Mouse (Mus musculus) hindbrain, embryonic 14.5 days (tissue): ENCODE data around the gene Atg7. TPM values are rescaled to one million over a fixed set of nuclear protein-coding genes. Genes with fewer than 3 reads are reported as not detected.

Experiments
- ATAC-seq: fragments of 200-750 bp; cut with Nextera tagmentation; 2 replicates; pipeline ENCODE4 v1.8.0; 2017; ENCODE audit warnings: moderate number of reproducible peaks, mild to moderate bottlenecking, moderate TSS enrichment, moderate library complexity; ENCODE audit not compliant: low FRiP score
- DNase-seq: peaks from one replicate; pipeline ENCODE4 v3.0.0-alpha.2; 2015; ENCODE audit warnings: low spot score
- H3K27ac ChIP-seq: fragments of 300-500 bp; sonication (generic); 2 replicates; pipeline ENCODE4 v1.5.1; 2014; ENCODE audit warnings: mild to moderate bottlenecking, moderate library complexity
- H3K27me3 ChIP-seq: fragments of 300-500 bp; sonication (generic); 2 replicates; pipeline ENCODE4 v1.6.1; 2014; ENCODE audit warnings: mild to moderate bottlenecking, low read length, mixed read lengths; ENCODE audit not compliant: control insufficient read depth, insufficient read depth
- H3K36me3 ChIP-seq: fragments of 300-500 bp; sonication (generic); replicated peaks from 2 replicates; pipeline ENCODE4 v1.6.1; 2014; ENCODE audit not compliant: control insufficient read depth, insufficient read depth
- H3K4me1 ChIP-seq: fragments of 300-500 bp; sonication (generic); replicated peaks from 2 replicates; pipeline ENCODE4 v1.6.1; 2014; ENCODE audit warnings: antibody characterized with exemption, low read length, mixed read lengths; ENCODE audit not compliant: control insufficient read depth, insufficient read depth
- H3K4me2 ChIP-seq: fragments of 300-500 bp; sonication (generic); replicated peaks from 2 replicates; pipeline ENCODE4 v1.6.1; 2014; ENCODE audit warnings: mild to moderate bottlenecking, moderate library complexity
- H3K4me3 ChIP-seq: fragments of 300-500 bp; sonication (generic); replicated peaks from 2 replicates; pipeline ENCODE4 v1.5.1; 2014; ENCODE audit warnings: mild to moderate bottlenecking, low read length
- H3K9ac ChIP-seq: fragments of 300-500 bp; sonication (generic); 2 replicates; pipeline ENCODE4 v1.6.1; 2014
- H3K9me3 ChIP-seq: fragments of 300-500 bp; sonication (generic); 2 replicates; pipeline ENCODE4 v1.6.1; 2016; ENCODE audit warnings: low read length; ENCODE audit not compliant: control insufficient read depth
- WGBS: fragments of 180-500 bp; shearing (Covaris S2); extraction: QIAGEN DNeasy Blood & Tissue Kit; methylation state at CpG from one replicate; pipeline ENCODE4 v1.1.7; 2014; 5-methylcytosine and 5-hydroxymethylcytosine counted together
- polyA plus RNA-seq: library from polyadenylated mRNA; unstranded; fragments of >200 nt; fragmentation: Nextera tagmentation; extraction: Ambion mirVana; gene quantifications from 2 replicates; pipeline ENCODE4 v1.2.1, GENCODE M21; 2014

The Atg7 gene
- polyA plus RNA-seq, 1 experiment from 2014 or later = 18.9 TPM

DNA sequence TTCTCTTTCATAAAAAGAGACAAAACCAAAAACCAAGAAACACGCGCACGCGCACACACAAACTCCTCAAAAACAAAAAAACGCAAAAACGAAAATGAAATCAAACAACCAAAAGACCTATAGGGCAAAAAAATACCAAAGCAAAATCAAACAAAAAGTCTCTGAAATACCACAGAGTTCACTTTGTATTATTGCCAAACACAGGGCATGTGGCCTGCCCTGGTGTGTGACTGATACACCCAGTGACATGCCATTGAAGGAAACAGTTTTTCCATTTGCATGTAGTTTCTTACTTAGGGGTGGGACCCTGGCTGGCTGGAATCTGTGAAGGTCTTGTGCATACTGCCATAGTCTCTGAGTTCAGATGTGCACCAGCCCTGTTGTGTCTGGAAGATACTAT lies 264.6 kb downstream of the Atg7 start:
- no peak for ATAC-seq
- Histone ChIP-seq H3K4me1 (peaks cover 42% of the 10 kb centered on the region), H3K9ac (no peak overlapping the region), H3K4me2 (no peak overlapping the region), H3K9me3 (no peaks in the 10 kb centered on the region), H3K36me3 (no peaks in the 10 kb centered on the region), H3K27me3 (no peaks in the 10 kb centered on the region), H3K27ac (no peak overlapping the region), H3K4me3 (no peak overlapping the region)
- WGBS = 95% methylated on average over 6 of the region's 6 CpGs
- no peak for DNase-seq

DNA sequence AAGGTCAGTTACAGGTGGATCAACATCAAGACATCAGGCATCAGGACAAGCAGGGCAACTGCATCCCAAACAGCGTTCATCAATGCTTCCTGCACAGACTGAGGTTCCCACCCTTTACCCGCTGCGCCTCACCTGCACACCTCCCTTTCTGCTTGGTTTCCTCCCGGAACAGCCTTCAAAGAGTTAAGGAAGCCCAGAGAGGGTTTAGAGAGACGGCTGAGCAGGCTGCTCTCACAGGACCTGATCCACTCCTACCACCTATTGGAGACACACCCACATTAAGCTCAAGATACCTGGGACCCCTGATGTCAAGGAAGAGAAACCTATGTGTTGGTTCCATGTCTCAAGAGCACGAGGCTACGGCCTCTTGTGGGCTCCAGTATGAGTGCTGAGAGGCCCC lies 266.9 kb downstream of the Atg7 start:
- no peaks in the 10 kb centered on the region for H3K36me3 ChIP-seq
- no peak overlapping the region for H3K9ac ChIP-seq
- H3K27me3 ChIP-seq = no peaks in the 10 kb centered on the region
- no peak overlapping the region for H3K27ac ChIP-seq
- 94% methylated on average over 7 of the region's 7 CpGs for WGBS
- no peaks in the 10 kb centered on the region for H3K9me3 ChIP-seq
- peaks cover 45% of the 10 kb centered on the region for H3K4me1 ChIP-seq
- no peak overlapping the region for H3K4me3 ChIP-seq
- no peak overlapping the region for H3K4me2 ChIP-seq
- ATAC-seq (no peak), DNase-seq (no peak)

Other genes starting within 250 kb of the Atg7 start
- gene Hrh1, start 245.2 kb upstream of the Atg7 start, polyA plus RNA-seq = 0.47 and 0.85 TPM in 2 replicates